24 mouse cellular contexts compared by ENCODE assay signal in the genomic region with DNA sequence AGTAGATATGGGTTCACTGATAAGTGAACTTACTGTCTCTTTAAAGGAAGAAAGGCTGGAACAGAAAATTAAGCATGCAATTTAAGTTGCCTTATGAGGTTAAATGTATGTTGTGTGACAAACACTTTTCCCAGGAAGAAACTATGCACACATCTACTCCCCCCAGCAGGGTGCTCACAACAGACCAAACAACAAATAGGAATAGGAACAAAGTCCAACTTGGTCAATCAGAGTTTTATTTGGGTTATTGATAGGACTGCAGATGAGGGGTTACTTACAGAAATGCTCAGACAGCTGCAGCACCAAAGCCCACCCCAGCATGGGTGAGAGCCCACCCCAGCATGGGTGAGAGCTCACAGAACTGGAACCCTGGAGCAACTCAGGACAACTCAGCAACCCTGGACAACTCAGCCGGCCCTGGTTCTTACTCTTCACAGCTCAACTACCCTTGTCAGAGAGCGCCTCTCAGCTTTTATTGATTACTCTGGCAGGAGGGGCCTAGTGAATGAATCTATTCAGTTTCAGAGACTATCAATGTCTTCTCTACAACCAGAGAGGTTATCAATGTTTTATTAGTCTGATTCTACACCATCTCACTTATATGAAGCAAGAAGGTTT. TPM values are rescaled to one million over a fixed set of nuclear protein-coding genes. Genes with fewer than 3 reads are reported as not detected.
DNase-seq lines count a peak whose midpoint lies in the region; ATAC-seq and TF ChIP-seq lines count a peak whose summit lies in the region.
"Had no signal": no experiment of that assay in that cellular context is flagged by ENCODE, and none has a peak within 500 bp of the region (broad histone marks: within the 10 kb centered on the region; RNA-seq: fewer than 3 reads in every experiment).

No protein-coding gene starts in this region.

- no peaks in the 10 kb centered on the region for H3K36me3 ChIP-seq in liver, adult 2 months (ENCODE audit: control insufficient read depth, insufficient read depth, low read length)
- no peaks in the 10 kb centered on the region for H3K36me3 ChIP-seq in liver, embryonic 12.5 days
- no peaks in the 10 kb centered on the region for H3K36me3 ChIP-seq in liver, embryonic 15.5 days (replicated peaks)
- H3K36me3 ChIP-seq in stomach, postnatal 0 days (ENCODE audit: control insufficient read depth, insufficient read depth, low read length): no peaks in the 10 kb centered on the region
- H3K36me3 ChIP-seq: forebrain, embryonic 10.5 days; heart, embryonic 15.5 days had no signal

- WGBS in liver, adult 2 months: 26% methylated on average over 2 of the region's 2 CpGs
- 80% methylated on average over 2 of the region's 2 CpGs for WGBS in liver, embryonic 12.5 days (ENCODE audit: insufficient replicate concordance)
- WGBS in liver, embryonic 15.5 days (ENCODE audit: insufficient replicate concordance): 56% methylated on average over 2 of the region's 2 CpGs
- 70% methylated on average over 2 of the region's 2 CpGs for WGBS in stomach, postnatal 0 days

- intact Hi-C loops in heart, postnatal 36 days (cut with DNase I): no loop called here
- intact Hi-C loops in left cerebral cortex, postnatal 36 days (cut with DNase I): no loop called here

- no peaks in the 10 kb centered on the region for H3K27me3 ChIP-seq in liver, adult 2 months (ENCODE audit: control insufficient read depth, insufficient read depth, low read length)
- H3K27me3 ChIP-seq in liver, embryonic 12.5 days (replicated peaks): no peaks in the 10 kb centered on the region
- H3K27me3 ChIP-seq in liver, embryonic 15.5 days: no peaks in the 10 kb centered on the region
- no peaks in the 10 kb centered on the region for H3K27me3 ChIP-seq in stomach, postnatal 0 days (ENCODE audit: control insufficient read depth, insufficient read depth, low read length)
- H3K27me3 ChIP-seq: forebrain, embryonic 13.5 days; heart, embryonic 15.5 days; Patski had no signal

- no peak for ATAC-seq in liver, embryonic 12.5 days
- ATAC-seq in liver, embryonic 15.5 days (ENCODE audit: insufficient read depth): 0 out of 2 replicates have a peak, but pooled peaks have one; percentile 31
- ATAC-seq in stomach, postnatal 0 days (ENCODE audit: low FRiP score, low TSS enrichment): 0 out of 2 replicates have a peak, but pooled peaks have one; percentile 18
- ATAC-seq: forebrain, embryonic 13.5 days; forebrain, embryonic 16.5 days; hindbrain, postnatal 0 days; Patski had no signal

- TF ChIP-seq POLR2A in liver, adult 2 months (IDR thresholded peaks at IDR 0.05; ENCODE audit: extremely low read depth, insufficient read depth, low read length): no peak

- H3K9me3 ChIP-seq in liver, embryonic 12.5 days (replicated peaks): no peaks in the 10 kb centered on the region
- no peaks in the 10 kb centered on the region for H3K9me3 ChIP-seq in liver, embryonic 15.5 days (replicated peaks)
- no peaks in the 10 kb centered on the region for H3K9me3 ChIP-seq in stomach, postnatal 0 days (ENCODE audit: control insufficient read depth, low read length)
- H3K9me3 ChIP-seq: forebrain, embryonic 10.5 days; forebrain, embryonic 13.5 days; heart, embryonic 15.5 days had no signal

- peaks cover 17% of the 10 kb centered on the region for H3K4me1 ChIP-seq in liver, adult 2 months (ENCODE audit: control insufficient read depth, insufficient read depth, low read length)
- H3K4me1 ChIP-seq in liver, embryonic 12.5 days: peaks cover 33% of the 10 kb centered on the region
- peaks cover 37% of the 10 kb centered on the region for H3K4me1 ChIP-seq in liver, embryonic 15.5 days (replicated peaks)
- no peaks in the 10 kb centered on the region for H3K4me1 ChIP-seq in stomach, postnatal 0 days (replicated peaks; ENCODE audit: control insufficient read depth, insufficient read depth)
- H3K4me1 ChIP-seq: forebrain, embryonic 10.5 days; forebrain, embryonic 13.5 days had no signal

- no peak overlapping the region for H3K4me2 ChIP-seq in liver, embryonic 12.5 days
- H3K4me2 ChIP-seq in liver, embryonic 15.5 days: peak overlapping the region; percentile 32
- no peak overlapping the region for H3K4me2 ChIP-seq in stomach, postnatal 0 days (replicated peaks; ENCODE audit: low read depth)
- H3K4me2 ChIP-seq: forebrain, embryonic 13.5 days; heart, embryonic 11.5 days; heart, embryonic 15.5 days; hindbrain, embryonic 14.5 days had no signal

- peak overlapping the region; percentile 47 for H3K27ac ChIP-seq in liver, adult 2 months (replicated peaks; ENCODE audit: insufficient read depth, low read depth, low read length)
- no peak overlapping the region for H3K27ac ChIP-seq in liver, embryonic 12.5 days
- peak overlapping the region; percentile 38 for H3K27ac ChIP-seq in liver, embryonic 15.5 days (replicated peaks)
- no peak overlapping the region for H3K27ac ChIP-seq in stomach, postnatal 0 days (replicated peaks)
- H3K27ac ChIP-seq: forebrain, embryonic 10.5 days; forebrain, embryonic 13.5 days; heart, embryonic 15.5 days; hindbrain, embryonic 14.5 days; hindbrain, postnatal 0 days had no signal

- peak overlapping the region; percentile 52; the same call in 1 of the 2 replicates for H3K9ac ChIP-seq in liver, adult 2 months (ENCODE audit: low read depth, low read length)
- H3K9ac ChIP-seq in liver, embryonic 12.5 days: no peak overlapping the region
- no peak overlapping the region for H3K9ac ChIP-seq in liver, embryonic 15.5 days
- H3K9ac ChIP-seq in stomach, postnatal 0 days (ENCODE audit: low read length): no peak overlapping the region
- H3K9ac ChIP-seq: forebrain, embryonic 13.5 days; heart, embryonic 15.5 days; hindbrain, embryonic 14.5 days had no signal

- peak; percentile 55 for DNase-seq in heart, adult 11 months
- DNase-seq in heart, postnatal 36 days: no peak
- DNase-seq in liver, adult 2 months (ENCODE audit: extremely low read depth, low read depth, low spot score): peak; percentile 79
- no peak for DNase-seq in stomach, postnatal 0 days (ENCODE audit: low spot score)
- DNase-seq in left cerebral cortex, postnatal 36 days (ENCODE audit: low spot score in 2 of 2): no peak
- DNase-seq: adrenal gland, postnatal 10 days; adrenal gland, postnatal 36 days; cerebellum, adult 18-20 months; cerebellum, adult 9-10 months; cerebellum, postnatal 14 days; gastrocnemius, postnatal 10 days; gastrocnemius, postnatal 36 days; heart, postnatal 10 days; heart, postnatal 4 days had no signal

- TF ChIP-seq EP300 in stomach, postnatal 0 days (optimal IDR thresholded peaks at IDR 0.05): no peak

- no peak for TF ChIP-seq CTCF in liver, adult 2 months (IDR thresholded peaks at IDR 0.05; ENCODE audit: low read depth, low read length)
- TF ChIP-seq CTCF in stomach, postnatal 0 days (IDR thresholded peaks at IDR 0.05; ENCODE audit: low read depth): no peak

- H3K79me2 ChIP-seq in liver, adult 2 months (ENCODE audit: control insufficient read depth, insufficient read depth, low read length): peaks cover 21% of the 10 kb centered on the region

- H3K4me3 ChIP-seq in liver, adult 2 months (ENCODE audit: insufficient read depth, low read depth, low read length): peak overlapping the region; percentile 36; the same call in 1 of the 2 replicates
- H3K4me3 ChIP-seq in liver, embryonic 12.5 days: no peak overlapping the region
- H3K4me3 ChIP-seq in liver, embryonic 15.5 days (replicated peaks): no peak overlapping the region
- H3K4me3 ChIP-seq in stomach, postnatal 0 days (ENCODE audit: low read depth, low read length): no peak overlapping the region
- H3K4me3 ChIP-seq: forebrain, embryonic 10.5 days; forebrain, embryonic 13.5 days; heart, embryonic 15.5 days had no signal

RNA-seq across cellular contexts. Expression of a gene that starts 16.7 kb away (rescaled TPM):
- 100 to 1,000 TPM; 209 to 219 TPM for total RNA-seq in heart, postnatal 36 days (2021)
- total RNA-seq in liver, adult 2 months (2014; rRNA removed): 41.0 and 52.2 TPM in 2 replicates
- polyA plus RNA-seq in liver, adult 2 months (2012; rRNA removed): 14.9 and 17.9 TPM in 2 replicates
- polyA plus RNA-seq in liver, embryonic 12.5 days (2016; fragmentation: Nextera tagmentation; extraction: Ambion mirVana): 14.0 and 15.1 TPM in 2 replicates
- 6.5 and 7.4 TPM in 2 replicates for polyA plus RNA-seq in liver, embryonic 15.5 days (2015; fragmentation: Nextera tagmentation; extraction: Ambion mirVana)
- polyA plus RNA-seq in stomach, postnatal 0 days (2015; fragmentation: Nextera tagmentation; extraction: Ambion mirVana): 8.8 and 9.8 TPM in 2 replicates
- 10 to 100 TPM; 88.0 to 94.2 TPM for total RNA-seq in left cerebral cortex, postnatal 36 days (2021)

Comparison
In these comparisons a context has a peak if more than half of its experiments do, and no peak if none do; other contexts are left out.
1. DNase-seq: peak in heart, adult 11 months (single experiment) and liver, adult 2 months (single experiment); none in heart, postnatal 36 days (0 of 2), stomach, postnatal 0 days (single experiment) and left cerebral cortex, postnatal 36 days (0 of 2).
2. H3K27ac ChIP-seq: peak in liver, adult 2 months (single experiment) and liver, embryonic 15.5 days (single experiment); none in liver, embryonic 12.5 days (single experiment) and stomach, postnatal 0 days (single experiment).